Mouse (Mus musculus) right cerebral cortex, postnatal 10 days (tissue): Measurements from ENCODE around the gene 1700015G11Rik.

Experiments used
- DNase-seq, 2 experiments: peaks; one replicate each; pipeline ENCODE4 v3.0.0; 2021; ENCODE audit warnings: low spot score in 2 of 2

1700015G11Rik gene

DNA sequence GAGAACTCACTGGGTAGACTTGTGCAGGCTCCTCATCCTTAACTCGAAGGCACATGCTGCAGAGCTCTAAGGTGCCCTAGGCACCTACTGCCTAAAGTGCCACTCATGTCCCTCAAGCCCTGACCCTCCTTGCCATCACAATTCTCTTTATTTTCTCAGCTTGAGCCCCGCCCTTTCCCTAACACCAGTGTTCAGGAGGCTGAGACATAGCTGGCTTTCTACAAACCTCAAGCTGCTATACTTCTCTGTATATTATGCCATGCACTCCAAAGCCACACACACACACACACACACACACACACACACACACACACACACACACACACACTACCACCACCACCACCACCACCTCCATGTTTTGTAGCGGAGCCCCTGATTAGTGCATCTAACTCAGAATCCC, at the start of gene 1700015G11Rik:
Gene 1700015G11Rik (minus strand): TSS at position 101 of the 400 bp plus-strand sequence.
- DNase-seq = no peak

GRCm38 (mm10) chr7:52056954-52057353, 41.4 kb upstream of the 1700015G11Rik start:
- no peak for DNase-seq

- DNase-seq = no peak
Measured at GRCm38 (mm10) chr7:52056274-52056673, 40.7 kb upstream of the 1700015G11Rik start.

- no peak for DNase-seq
Measured at GRCm38 (mm10) chr7:52055831-52056230, 40.3 kb upstream of the 1700015G11Rik start.

DNA sequence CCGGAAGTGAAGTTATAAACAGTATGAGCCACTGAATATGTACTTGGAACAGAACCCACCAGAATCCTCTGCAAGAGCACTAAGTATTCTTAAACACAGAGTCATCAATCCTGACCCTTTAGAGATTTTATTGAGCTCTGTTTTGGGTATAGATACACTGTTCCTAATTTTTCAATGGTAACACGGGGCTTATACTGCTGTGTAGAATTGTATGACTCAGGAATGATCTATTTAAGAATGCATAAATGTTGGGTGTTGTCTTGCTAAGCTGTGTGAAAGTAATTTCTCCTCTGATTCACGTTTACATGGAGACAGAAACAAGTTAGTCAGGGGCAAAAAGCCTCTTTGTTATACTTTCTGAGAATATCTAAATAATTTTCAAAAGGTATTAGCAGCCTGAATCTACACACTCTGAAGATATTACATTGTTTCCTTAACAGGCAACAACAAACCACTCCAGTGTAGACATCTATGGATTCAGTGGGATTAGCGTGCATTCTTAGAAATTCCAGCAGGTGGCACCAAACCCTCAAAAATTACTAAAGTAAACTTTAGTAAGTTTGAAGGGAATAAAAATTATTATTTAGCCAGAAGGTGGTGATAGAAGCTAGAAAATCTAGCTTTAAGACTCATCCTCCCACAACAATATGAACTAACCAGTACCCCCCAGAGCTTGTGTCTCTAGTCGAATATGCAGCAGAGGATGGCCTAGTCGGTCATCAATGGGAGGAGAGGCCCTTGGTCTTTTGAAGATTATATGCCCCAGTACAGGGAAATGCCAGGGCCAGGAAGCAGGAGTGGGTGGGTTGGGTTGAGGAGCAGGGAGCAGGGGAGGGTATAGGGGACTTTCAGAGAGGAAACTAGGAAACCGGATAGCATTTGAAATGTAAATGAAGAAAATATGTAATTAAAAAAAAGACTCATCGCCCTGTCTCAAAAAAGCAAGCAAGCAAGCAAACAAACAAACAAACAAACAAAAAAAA, 22.4 kb upstream of the 1700015G11Rik start:
- DNase-seq = peak; percentile 49 to 72

- DNase-seq = no peak
Measured at GRCm38 (mm10) chr7:52024050-52024626, 8.6 kb upstream of the 1700015G11Rik start.

DNA sequence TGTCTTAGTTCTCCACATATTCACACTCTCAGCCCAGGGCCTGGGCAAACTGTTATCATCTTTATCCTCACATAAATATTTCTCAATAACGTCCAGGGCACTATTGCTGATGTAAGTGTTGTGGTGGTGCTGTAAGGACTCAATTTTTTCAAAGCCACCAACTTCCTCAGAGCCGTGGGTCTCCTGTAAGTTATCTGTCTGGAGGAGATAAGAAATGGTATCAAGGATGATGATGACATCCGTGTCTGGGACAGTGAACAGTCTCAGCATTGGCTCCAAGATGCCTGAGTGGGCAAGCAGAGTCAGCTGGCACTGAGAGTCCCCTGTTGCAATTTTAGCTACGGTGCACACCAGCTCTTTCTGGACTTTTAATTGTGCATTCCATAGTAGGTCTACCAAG, 6.5 kb upstream of the 1700015G11Rik start:
- DNase-seq = no peak

DNA sequence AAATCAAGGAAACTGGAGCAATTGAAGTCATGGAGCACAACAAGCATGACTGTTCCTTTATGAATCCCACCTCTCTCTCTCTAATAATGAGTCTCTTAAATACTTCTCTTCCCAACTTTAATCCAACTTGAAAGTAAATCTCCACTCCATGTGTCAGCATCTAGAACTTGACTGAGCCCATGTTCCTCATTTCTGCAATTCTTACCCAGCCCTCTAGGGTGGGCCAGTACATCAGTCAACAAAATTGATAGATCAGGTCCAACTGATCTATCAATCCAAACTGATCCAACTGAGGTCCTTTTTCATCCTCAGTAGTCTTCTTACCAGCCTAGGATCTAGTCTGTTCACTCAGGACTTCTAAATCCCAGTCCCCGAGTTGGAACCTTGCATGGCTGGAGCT, 348 bp downstream of the 1700015G11Rik start:
- DNase-seq = no peak

DNA sequence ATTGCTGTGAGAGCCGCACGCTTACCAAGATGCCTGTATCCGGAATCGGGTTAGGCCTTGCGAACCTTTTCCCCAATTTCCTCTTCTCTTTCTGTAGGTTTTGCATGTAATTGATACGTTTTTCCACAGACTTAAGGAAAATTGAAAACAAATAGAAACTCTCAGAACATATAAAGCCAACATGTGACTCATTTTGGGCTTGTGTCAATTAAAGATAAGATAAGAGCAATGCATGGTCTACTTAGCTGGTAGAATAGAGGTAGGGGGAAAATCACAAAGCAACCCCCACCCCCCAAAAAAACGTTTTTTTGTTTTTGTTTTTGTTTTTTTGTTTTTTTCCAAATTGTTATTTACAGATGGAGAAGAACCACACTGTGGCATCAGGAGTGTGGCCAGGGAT, 2.1 kb downstream of the 1700015G11Rik start:
- no peak for DNase-seq

- no peak for DNase-seq
Measured at GRCm38 (mm10) chr7:52007138-52007537, 8.4 kb downstream of the 1700015G11Rik start.

DNA sequence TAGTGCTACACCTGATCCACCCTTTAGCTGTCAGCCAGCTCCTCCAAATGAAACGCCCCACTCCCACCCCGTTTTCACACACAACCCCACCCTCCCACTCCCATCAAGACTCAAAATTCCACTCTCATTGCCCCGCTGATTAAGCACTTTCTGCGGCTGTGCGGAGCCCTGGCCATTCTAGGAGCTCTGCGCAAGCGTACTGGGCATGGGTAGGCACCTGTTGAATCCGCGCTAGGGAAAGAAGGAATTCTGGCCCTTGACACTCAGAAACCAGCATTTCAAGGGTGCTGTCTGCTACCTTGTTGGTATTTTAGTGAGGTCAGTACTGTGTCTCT, 9.3 kb downstream of the 1700015G11Rik start:
- no peak for DNase-seq

DNA sequence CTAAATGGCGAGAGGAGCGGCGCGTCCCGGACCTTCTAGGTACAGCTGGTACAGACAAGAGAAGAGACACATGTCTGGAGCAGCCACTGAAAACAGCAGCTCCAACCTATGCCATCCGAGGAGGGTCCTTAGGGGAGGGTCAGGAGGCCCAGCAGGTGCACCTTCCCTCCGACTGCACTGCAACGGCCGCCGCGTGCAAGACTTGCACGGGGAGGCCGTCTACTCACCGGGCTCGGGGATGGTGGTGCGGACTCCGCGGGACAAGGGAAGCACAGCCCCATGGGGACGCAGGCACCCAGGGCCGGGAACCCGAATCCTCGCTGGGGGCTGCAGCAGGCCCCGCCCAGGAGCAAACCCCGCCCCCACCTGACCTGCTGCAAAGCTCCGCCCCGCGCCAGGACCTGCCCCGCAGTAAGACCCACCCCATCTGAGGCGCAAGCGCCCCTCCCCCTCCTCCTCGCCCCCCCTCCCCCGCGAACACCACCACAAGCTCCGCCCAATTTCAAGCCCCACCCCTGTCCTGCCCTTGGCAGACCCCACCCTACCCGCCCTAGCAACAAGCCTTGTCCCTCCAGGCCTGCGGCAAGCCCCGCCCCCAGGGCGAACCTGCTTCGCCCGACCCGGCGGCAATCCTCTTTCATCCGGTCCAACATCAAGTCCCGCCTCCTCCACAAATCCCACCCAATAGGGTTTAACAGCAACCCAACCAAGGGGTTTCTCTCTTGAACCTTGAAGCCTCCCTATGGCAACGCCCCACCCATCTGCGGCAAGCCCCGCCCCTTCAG, 9.8 kb downstream of the 1700015G11Rik start, which contains the start of gene Svip:
Gene Svip (minus strand): TSS at position 508 of the 785 bp plus-strand sequence.
- DNase-seq = peak; percentile 97 to 98

GRCm38 (mm10) chr7:51991020-51991419, 24.5 kb downstream of the 1700015G11Rik start:
- DNase-seq = no peak

DNA sequence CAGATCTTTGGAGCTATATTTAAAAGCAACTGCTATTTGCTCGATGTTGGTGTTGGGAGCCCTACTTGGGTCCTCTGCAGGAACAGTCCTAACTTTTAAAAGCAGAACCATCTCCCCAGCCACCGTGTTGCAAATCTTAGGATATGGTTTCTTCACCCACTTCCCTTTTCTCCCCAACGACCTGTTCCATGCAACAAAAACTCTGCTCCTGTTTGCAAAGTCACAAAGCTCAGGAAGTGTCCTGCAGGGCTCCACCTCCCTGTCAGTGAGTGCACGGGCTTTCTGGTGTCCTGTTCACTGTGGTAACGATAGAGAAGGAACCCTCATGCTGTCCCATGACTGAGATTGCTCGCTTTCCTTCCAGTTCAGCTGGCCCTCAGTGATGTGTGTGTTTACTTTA, 28.6 kb downstream of the 1700015G11Rik start:
- no peak for DNase-seq

GRCm38 (mm10) chr7:51985763-51986162, 29.8 kb downstream of the 1700015G11Rik start:
- DNase-seq = peak; percentile 41 to 47

DNA sequence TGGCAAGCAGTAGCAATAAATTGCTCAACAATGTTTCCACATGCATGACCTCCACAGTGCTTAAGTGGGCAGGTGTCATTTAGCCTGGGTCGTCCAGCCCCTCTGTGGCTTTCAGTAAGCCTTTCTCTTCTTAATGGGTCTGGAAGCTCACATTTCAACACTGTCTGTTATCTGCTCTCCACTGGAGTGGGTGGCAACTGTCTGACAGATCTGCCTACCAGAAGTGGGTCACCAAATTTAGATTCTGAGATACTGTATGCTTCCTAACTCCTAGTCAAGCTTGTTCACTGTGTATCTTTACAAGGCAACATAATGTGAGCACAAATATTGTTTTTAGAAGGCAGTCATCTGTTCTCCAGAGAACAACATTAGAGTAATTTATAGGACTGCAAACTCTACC, 33.2 kb downstream of the 1700015G11Rik start:
- peak in 1 of 2 experiments; percentile 51 for DNase-seq

GRCm38 (mm10) chr7:51979271-51979670, 36.3 kb downstream of the 1700015G11Rik start:
- no peak for DNase-seq

DNA sequence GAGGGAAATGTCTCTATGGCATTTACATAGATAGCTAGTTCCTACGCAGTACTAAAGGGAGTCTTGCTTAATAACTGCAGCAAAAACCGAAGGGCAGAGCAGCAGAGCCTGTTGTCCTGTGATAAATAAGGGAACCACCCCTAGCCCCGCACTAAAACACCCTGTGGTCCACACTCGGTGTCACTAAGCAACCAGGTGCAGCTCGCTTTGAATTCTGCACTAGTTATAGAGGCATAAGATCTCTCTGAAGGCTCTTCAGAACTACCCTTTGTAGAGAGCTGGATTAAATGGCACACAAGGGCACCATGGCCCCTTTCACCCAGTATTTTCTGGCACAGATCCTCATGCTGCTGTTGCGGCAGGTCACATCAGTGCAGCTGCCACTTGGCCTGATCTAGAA, 40.3 kb downstream of the 1700015G11Rik start:
- no peak for DNase-seq

GRCm38 (mm10) chr7:51973526-51973925, 42.0 kb downstream of the 1700015G11Rik start:
- DNase-seq = no peak

- no peak for DNase-seq
Measured at GRCm38 (mm10) chr7:51973091-51973490, 42.4 kb downstream of the 1700015G11Rik start.

DNA sequence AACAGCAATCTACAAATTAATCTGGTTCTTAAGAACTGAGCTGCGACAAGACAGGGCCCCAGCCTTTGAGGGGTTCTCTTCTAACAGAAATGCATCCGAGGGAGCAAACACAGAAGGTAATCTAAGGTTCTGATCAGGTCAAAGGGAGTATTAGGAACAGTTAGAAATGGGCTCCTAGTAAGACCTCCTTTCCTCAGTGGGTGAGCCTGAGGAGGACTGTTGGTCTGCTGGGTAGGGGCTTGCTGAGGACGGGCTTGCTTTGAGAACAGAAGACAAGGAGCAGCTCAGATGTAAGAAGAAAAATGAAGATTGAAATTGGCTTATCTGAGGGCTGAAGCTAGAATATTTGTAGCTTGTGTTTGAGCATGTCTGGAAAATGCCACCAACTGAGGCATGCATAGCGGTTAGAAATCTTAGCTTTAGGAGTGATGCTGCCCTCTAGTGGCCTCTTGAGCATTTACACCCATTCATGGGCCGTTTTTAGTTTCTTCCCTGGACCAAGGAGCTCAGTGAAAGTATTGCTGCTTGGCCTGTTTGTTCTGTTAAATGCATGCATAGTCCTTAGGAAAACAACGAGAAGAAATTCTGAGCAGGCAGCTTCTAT, 43.2 kb downstream of the 1700015G11Rik start:
- DNase-seq = peak; percentile 73 to 75

GRCm38 (mm10) chr7:51969379-51969778, 46.1 kb downstream of the 1700015G11Rik start:
- DNase-seq = no peak
